Mouse (Mus musculus) embryo, embryonic 11 days (tissue): ENCODE results near the gene Zfp189.
A peak's percentile ranks its signal among the peaks of the same experiment; 100 is the strongest.

Experiments
- DNase-seq: peaks from one replicate; pipeline ENCODE4 v3.0.0-alpha.2; 2015

Gene Zfp189

DNA sequence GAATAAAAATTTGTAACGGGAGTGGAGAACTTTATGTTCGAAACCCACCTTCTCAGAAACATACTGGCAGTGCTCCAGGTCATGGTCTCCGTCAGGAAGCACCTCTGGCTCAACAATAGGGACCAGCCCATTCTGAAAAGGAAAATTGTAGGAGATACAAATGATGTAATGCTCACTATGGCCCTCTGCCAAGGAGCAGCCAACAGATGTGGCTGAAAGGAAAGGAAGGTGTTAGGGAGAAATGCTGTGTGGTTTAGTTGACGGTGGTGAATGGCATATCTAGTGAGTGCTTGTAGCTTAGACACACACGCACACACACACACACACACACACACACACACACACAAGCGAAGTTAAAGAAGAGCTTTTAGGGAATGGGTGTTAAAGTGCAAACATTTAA is 18.7 kb downstream of the Zfp189 start:
- no peak for DNase-seq

DNA sequence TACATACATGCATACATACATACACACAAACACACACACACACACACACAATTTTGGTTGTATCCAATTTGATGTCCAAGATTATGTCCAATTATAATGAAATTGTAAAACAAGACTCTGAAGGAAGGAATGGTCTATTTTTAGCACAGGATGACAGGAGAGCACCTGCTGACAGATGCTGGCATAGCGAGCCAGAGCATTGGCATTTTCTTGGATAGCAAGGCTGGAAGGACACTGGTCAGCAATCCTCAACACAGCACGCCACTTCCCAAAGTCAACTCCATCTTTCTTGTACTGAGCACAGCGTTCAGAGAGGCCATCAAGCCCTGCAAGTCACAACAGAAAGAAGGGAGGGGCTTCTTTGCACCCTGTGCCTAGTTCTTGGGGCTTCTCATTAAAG is 20.0 kb downstream of the Zfp189 start:
- DNase-seq, result no peak

DNA sequence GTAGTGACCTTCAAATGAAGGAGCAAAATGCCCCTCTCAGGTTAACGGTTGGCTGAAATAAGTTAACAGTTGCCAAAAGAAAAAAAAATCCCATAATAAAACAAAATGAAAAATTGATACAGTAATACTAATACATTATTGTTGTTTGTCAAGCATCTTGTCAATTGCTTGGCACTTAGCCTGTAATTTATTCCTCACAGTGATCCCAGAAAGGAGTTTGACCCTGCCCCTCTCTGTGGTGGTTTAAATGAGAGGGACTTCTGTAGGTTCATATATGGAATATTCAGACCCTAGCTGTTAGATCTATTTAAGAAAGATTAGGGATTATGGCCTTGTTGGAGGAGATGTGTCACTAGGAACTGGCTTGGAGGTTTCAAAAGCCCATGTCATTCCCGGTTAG is 25.1 kb downstream of the Zfp189 start:
- no peak for DNase-seq

DNA sequence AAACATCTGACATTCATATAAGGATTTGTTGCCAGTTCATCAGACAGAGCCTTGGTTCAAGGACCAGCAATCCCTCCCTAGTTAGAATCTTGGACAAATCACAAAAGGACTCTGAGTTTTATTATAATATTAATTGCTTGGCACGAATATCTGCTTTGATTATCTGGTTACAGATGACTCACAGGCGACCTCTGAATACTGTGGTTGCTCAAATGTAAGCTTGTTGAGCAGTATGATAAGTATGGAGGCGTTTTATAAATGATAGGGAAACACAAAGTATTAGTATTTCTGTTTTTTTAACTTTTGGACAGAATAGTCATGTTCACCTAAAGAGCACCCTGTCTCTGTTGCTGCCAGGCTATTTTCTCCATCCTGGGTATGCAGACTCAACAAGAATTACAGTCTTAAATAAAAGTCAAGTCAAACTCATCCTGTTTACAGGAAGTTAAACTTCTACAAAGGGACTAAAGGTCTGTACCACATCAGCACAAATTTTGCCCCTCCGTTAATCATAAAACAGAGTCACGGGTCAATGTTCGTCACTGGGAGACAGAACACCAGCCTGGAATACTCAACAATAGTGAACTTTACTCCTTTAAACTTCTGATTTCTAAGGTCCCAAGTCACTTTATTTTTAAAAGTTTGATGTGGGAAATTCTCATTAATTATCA is 26.0 kb downstream of the Zfp189 start:
- no peak for DNase-seq

DNA sequence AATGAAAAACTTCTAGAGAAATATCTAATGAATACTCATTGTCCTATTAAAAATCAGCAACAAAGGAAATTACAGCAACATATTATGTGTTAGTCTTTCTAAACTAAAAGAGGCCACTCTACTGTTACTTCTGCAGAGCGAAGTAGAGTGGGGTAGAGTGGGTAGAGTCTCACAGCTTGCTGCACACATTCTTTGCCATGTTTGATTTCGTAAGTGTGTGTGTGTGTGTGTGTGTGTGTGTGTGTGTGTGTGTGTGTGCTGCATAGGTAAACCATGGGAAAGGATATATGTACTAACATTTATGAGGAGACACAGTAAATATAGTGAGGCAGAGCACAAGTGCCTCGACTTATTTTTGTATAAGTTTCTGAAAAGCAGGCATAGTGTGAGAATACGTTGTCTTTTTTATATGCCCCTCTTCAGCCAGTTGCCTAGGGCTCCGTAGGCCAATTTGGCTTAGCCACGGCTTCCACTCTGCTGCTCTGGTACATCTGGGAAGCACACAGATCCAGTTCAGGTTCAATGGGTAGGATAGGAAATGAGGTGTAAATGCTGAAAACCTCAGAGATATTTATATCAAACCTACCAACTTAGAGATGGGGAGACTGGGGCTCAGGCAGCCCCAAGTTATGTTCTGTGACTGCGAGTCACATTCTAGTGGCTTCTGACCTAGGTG is 26.7 kb downstream of the Zfp189 start:
- no peak for DNase-seq

DNA sequence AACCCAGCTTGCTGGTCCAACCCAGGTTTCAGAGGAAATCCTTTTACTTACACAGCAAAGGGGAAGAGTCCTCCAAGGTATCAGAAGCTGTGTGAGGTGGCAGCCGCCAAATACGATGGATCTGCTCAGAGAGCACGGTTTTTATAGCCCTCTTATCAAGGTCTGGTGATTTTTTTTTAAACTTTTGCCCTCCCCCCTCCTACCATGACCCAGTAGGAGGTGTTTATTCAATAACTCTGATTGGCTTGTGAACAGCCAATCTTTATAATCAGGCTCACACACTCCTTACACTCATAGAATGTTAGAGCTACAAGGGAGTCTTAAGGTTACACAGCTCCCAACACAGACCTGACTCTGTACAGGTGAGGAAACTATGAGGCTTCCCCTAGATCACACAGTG is 28.4 kb downstream of the Zfp189 start, which contains the start of gene Aldob:
Aldob (minus strand) TSS at position 164 of the 400 bp plus-strand sequence.
- DNase-seq, result no peak

DNA sequence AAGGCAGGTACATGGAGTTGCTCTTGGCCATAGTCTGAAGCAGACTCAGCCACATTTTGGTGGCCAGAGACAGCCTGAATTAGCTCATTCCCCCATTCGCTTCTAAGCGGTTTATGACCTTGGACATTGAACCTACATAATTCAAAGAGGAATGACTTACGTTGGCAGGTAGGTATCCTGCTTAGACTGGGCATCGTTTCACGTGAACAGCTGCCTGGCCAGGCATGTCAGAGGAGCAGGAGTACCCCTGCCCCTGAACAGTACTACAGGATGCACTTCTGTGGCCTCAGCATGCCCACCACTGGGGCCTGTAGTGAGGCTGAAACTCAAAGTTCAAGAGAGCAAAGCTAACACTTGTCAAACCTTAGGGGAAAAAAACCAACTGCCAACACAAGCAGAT is 32.4 kb downstream of the Zfp189 start:
- DNase-seq, result no peak

DNA sequence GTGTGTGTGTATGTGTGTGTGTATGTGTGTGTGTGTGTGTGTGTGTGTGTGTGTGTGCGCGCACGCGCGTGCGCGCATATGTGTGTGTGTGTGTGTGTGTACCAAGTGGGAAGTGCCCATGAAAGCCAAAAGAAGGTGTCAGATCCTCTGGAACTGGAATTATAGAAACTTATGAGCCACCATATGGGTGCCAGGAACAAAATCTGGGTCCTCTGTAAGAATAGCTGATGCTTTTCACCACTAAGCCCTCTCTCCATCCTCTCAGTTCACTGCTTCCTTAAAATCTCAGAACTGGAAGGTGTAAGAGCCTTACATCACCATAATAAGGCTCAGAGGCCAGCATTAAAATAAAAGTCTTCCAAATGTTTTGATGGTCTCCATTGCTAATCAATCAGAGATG is 36.4 kb downstream of the Zfp189 start:
- no peak for DNase-seq

DNA sequence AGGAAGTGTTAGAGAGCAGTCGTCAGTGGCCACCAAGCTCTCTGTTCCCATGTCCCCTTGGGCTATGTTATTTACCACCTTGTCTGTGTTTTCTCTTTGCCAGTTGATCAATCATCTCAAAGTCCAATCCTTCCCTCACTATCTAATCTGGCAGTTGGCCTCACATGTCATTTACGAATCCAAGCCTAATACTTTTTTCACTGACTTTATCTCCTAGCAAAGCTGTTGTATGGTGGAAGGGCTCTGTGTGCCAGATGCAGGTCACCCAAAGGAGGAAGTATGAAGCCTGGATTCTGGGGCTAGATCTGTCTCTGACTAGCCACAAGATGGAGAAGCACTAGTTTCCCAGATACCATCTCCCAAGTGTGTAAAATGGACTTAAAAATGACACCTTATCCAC is 37.2 kb downstream of the Zfp189 start:
- no peak for DNase-seq

DNA sequence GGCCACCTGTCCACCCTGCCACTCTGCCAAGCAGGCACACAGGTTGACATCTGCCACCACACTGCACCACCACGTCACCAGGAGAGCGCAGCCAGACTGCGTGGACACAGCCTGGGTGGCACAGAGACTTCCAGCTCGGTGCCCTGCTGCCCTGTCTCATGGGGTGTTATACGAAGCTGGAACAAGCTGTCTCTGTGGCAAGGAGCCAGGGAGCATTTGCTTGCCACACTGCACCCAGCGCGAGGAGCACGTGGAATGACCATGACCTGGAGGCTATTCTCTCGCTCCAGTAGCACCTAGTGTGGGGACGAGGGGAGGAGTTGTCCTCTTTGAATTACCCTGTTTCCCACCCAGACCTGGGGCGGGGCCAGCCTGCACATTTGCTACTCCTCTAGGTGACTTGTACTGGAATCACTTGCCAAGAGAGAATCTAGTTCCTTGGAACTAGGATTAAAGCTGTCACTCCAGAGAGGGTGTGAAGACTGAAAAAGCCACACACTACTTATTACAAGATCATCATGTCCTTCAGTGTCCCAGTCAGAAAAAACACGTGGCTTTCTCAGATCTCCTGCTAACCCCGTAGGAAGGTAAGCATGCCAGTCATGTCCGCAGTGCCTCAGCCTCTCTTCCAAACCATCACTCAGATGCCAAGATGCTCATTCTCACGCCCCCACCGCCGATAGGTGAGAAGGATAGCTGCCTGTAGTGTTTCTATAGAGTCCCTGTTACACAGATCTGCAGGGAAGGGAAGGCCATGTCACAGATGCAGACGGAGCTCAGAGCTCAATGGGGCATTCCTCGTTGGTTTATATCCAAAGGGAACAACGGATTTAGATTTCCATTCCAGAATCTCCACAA is 39.2 kb downstream of the Zfp189 start:
- DNase-seq, result no peak

DNA sequence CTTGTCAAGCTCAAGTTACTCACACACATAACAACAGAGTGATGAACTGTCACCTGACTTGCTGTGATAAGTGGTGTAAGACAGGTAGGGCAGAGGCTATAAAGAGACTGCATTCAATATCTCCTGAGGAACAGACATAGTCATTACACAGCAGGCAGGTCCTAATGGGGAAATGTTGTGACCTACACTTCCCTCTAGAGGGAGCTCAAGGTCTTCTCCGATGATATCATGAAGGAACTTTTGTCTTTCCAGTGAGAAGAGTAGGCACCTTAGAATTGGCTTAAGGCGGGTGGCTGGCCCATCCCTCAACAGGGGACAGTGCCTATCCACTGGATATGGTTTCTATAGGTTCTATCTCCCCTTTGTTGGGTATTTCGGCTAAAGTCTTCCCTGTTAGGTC is 46.6 kb downstream of the Zfp189 start:
- peak; percentile 83 for DNase-seq

DNA sequence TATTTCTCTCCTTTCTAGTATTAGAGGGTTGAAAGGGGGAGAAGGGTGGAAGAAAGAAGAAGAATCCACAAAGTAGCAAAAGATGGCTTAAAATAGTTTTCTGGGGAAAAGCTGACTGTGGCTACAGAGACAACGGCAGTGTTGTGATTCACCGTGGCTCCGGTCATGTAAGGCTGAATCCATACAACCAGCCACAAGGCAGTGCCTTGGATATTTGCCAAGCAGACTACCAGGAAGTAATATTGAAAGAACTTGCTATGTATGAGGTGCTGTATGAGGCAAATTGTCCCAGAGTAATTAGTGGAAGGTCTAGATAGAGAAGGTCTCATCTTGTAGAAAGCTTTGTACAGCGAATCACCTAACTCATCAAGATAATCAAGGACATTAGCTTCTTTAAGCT is 51.2 kb downstream of the Zfp189 start:
- DNase-seq, result no peak
